Mouse (Mus musculus) liver, embryonic 15.5 days (tissue): ENCODE measurements at regions not wholly inside any gene's neighbourhood (a gene's known extent, or its start where the extent isn't known, plus 50 kb on each side); places are given as distances from the start of the nearest gene placed in this dataset.

Source experiments
- ATAC-seq: fragments of 200-750 bp; cut with Nextera tagmentation; 2 replicates; pipeline ENCODE4 v1.8.0; 2017; ENCODE audit warnings: moderate number of reproducible peaks, mild to moderate bottlenecking, moderate library complexity; ENCODE audit not compliant: insufficient read depth
- H3K27ac ChIP-seq: fragments of 300-500 bp; sonication (generic); replicated peaks from 2 replicates; pipeline ENCODE4 v1.5.1; 2015; ENCODE audit warnings: mild to moderate bottlenecking, inconsistent platforms
- H3K27me3 ChIP-seq: fragments of 300-500 bp; sonication (generic); 2 replicates; pipeline ENCODE4 v1.6.1; 2015; ENCODE audit warnings: mild to moderate bottlenecking, inconsistent platforms
- H3K36me3 ChIP-seq: fragments of 300-500 bp; sonication (generic); replicated peaks from 2 replicates; pipeline ENCODE4 v1.6.1; 2015; ENCODE audit warnings: moderate library complexity, mild to moderate bottlenecking, inconsistent platforms
- H3K4me1 ChIP-seq: fragments of 300-500 bp; sonication (generic); replicated peaks from 2 replicates; pipeline ENCODE4 v1.6.1; 2015; ENCODE audit warnings: inconsistent platforms
- H3K4me2 ChIP-seq: fragments of 300-500 bp; sonication (generic); 2 replicates; pipeline ENCODE4 v1.6.1; 2015; ENCODE audit warnings: moderate library complexity, mild to moderate bottlenecking, inconsistent platforms
- H3K4me3 ChIP-seq: fragments of 300-500 bp; sonication (generic); replicated peaks from 2 replicates; pipeline ENCODE4 v1.5.1; 2015; ENCODE audit warnings: mild to moderate bottlenecking, inconsistent platforms
- H3K9ac ChIP-seq: fragments of 300-500 bp; sonication (generic); 2 replicates; pipeline ENCODE4 v1.6.1; 2015; ENCODE audit warnings: moderate library complexity, mild to moderate bottlenecking, inconsistent platforms
- H3K9me3 ChIP-seq: fragments of 300-500 bp; sonication (generic); replicated peaks from 2 replicates; pipeline ENCODE4 v1.6.1; 2016; ENCODE audit warnings: inconsistent platforms
- WGBS: fragments of 180-500 bp; shearing (Covaris S2); methylation state at CpG from one replicate; pipeline ENCODE4 v1.1.7; 2015; ENCODE audit warnings: mixed read lengths; ENCODE audit not compliant: insufficient replicate concordance; 5-methylcytosine and 5-hydroxymethylcytosine counted together

DNA sequence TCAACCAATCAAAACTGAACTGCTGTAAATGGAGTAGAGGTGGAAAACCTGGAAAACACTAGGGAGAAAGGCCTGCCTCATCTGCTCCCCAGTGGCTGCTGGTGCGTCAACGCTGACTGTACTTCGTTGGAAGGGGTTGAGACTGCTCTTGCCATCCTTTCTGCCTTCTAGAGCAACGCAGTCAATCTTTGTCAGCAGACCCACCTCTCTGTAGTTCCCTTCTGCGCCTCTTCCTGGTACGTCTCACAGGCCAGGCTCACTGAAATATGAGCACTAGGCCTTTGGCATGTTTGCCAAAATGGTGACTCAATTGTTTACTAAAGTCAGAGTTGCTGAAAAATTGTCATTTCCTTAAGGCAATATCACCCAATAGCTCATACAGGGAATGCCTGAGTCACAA lies 201.2 kb upstream of the Tle4 start:
- Histone ChIP-seq H3K27me3 (no peaks in the 10 kb centered on the region), H3K4me1 (no peaks in the 10 kb centered on the region), H3K4me2 (no peak overlapping the region), H3K9me3 (no peaks in the 10 kb centered on the region), H3K4me3 (no peak overlapping the region), H3K36me3 (no peaks in the 10 kb centered on the region), H3K27ac (no peak overlapping the region), H3K9ac (no peak overlapping the region)
- ATAC-seq: no peak
- WGBS: 59% methylated on average over 6 of the region's 6 CpGs

DNA sequence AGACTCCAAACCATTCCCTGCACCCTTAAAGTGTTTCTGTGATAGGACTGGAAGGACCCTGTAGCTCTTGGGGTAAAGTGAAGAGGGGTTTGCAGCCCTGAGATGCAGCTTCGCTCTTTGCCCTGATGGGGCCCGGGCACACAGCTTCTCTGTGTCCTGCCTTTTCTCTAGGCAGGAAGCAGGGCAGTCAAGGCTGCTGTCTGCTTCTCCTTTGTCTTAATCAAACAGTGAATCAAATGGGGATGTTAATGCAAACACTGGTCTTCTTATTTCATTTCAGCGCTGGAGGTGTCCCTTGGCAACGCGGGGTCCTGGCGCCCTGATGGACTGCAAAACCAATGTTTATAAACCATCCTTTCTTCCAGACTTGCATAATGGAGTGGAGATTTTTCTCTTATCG lies 200.6 kb upstream of the Tle4 start:
- no peaks in the 10 kb centered on the region for H3K27me3 ChIP-seq
- H3K4me3 ChIP-seq: no peak overlapping the region
- H3K9me3 ChIP-seq: no peaks in the 10 kb centered on the region
- no peak overlapping the region for H3K27ac ChIP-seq
- H3K4me2 ChIP-seq: no peak overlapping the region
- no peak for ATAC-seq
- no peaks in the 10 kb centered on the region for H3K4me1 ChIP-seq
- WGBS: 75% methylated on average over 7 of the region's 7 CpGs
- H3K36me3 ChIP-seq: no peaks in the 10 kb centered on the region
- H3K9ac ChIP-seq: no peak overlapping the region

DNA sequence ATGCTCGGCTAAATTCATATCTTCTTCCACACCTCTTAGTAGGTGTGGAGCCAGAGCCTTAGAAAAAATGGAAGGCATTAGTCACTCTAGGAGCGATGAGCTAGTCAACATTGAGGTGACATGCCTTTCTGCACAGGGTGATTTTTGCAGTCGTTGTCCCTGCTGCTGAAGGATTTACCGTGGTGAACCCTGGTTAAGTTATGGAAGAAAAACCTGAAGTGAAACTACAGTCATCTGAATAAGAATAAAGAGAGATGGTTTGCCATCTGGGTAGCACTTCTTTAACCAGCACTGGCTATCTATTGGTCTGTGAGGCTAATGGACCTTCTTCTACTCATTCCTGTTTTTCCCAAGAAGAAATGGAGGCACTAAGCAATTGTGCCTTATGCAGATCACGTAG lies 198.1 kb upstream of the Tle4 start:
- Histone ChIP-seq H3K4me2 (no peak overlapping the region), H3K9me3 (no peaks in the 10 kb centered on the region), H3K27me3 (no peaks in the 10 kb centered on the region; the same call in 1 of the 2 replicates), H3K27ac (no peak overlapping the region), H3K4me1 (no peaks in the 10 kb centered on the region), H3K4me3 (no peak overlapping the region), H3K36me3 (no peaks in the 10 kb centered on the region), H3K9ac (no peak overlapping the region)
- 65% methylated on average over 5 of the region's 5 CpGs for WGBS
- ATAC-seq: no peak

DNA sequence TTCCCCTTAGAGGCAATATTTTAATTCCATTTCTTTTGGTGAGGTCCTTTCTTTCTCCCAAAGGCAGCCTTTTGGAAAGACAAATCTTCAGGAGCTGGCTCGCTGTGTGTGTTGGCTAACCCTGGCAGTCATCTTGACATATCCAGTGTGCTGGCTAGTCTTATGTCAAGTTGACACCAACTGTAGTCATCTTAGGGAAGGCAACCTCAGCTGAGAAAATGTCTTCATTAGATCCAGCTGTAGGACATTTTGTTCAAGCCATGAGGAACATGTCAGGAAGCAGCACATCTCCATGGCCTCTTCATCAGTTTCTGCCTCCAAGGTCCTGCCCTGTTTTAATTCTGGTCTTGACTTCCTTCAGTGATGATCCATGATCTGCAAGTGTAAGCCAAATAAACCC lies 192.1 kb upstream of the Tle4 start:
- Histone ChIP-seq H3K4me3 (no peak overlapping the region), H3K27ac (no peak overlapping the region), H3K27me3 (no peaks in the 10 kb centered on the region; the same call in 1 of the 2 replicates), H3K9me3 (no peaks in the 10 kb centered on the region), H3K36me3 (no peaks in the 10 kb centered on the region), H3K9ac (no peak overlapping the region), H3K4me1 (no peaks in the 10 kb centered on the region), H3K4me2 (no peak overlapping the region)
- 49% methylated on average over 1 of the region's 1 CpGs for WGBS
- no peak for ATAC-seq

DNA sequence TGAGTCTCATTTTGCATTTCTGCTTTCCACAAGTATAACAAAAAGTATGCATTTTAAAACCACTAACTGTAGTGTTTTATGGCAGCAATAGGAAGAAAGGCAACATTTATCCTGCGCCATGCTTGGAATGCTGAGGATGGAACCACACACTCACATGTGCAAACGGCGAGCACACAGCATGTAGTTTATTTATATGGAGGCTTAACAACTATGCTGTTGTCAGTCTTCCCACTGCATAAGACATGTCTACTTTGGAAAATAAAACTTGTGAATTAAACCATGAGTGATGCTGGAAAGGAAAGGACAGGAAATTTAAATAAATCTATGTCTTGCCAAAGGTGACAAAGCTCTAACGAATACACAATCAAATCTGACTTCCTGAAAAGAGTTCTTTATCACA lies 190.8 kb upstream of the Tle4 start:
- H3K27ac ChIP-seq: no peak overlapping the region
- no peak for ATAC-seq
- no peak overlapping the region for H3K4me2 ChIP-seq
- no peak overlapping the region for H3K4me3 ChIP-seq
- H3K9ac ChIP-seq: no peak overlapping the region
- H3K4me1 ChIP-seq: no peaks in the 10 kb centered on the region
- no peaks in the 10 kb centered on the region for H3K9me3 ChIP-seq
- no peaks in the 10 kb centered on the region; the same call in 1 of the 2 replicates for H3K27me3 ChIP-seq
- WGBS: 66% methylated on average over 4 of the region's 4 CpGs
- H3K36me3 ChIP-seq: no peaks in the 10 kb centered on the region

DNA sequence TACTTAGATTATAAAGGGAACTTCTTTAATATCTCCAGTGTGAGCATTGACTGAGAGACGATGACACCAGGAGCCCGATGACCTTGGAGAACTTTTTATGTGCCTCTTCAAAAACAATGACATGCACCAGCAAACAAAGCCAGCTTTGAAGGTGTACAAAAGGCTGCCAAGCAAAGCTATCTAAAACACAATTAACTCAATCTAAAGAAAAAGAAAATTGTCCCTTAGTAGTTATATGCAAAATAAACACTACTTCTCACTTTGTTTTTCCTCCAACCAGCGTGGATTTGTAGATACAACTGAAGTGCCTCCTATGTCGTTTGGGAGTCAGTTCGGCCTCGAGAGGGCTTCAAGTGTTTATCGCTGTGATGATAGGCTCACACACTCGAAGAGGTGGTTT lies 189.0 kb upstream of the Tle4 start:
- no peak for ATAC-seq
- 60% methylated on average over 8 of the region's 8 CpGs for WGBS
- Histone ChIP-seq H3K4me2 (no peak overlapping the region), H3K27me3 (no peaks in the 10 kb centered on the region), H3K9me3 (no peaks in the 10 kb centered on the region), H3K4me1 (no peaks in the 10 kb centered on the region), H3K27ac (no peak overlapping the region), H3K9ac (no peak overlapping the region), H3K4me3 (no peak overlapping the region), H3K36me3 (no peaks in the 10 kb centered on the region)

DNA sequence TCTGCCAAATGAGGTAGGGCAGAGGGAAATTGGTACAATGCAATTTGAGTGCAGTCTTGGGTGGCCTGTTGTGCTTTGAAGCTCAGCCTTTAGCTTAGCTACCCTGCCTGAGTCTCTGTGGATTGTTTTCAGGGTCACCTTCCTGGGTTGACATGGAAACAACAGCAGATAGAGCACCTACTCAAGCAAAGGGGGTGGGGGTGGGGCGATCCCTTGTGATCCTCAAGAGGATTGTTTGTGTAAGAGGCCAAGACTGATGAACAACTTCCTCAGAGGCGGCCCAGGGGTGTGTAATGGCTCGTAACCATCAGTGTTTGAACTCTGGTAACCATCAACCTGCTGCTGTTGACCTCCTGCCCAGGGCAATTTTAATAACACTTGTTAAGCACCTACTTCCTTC lies 187.8 kb upstream of the Tle4 start:
- no peaks in the 10 kb centered on the region for H3K27me3 ChIP-seq
- no peak for ATAC-seq
- no peaks in the 10 kb centered on the region for H3K9me3 ChIP-seq
- no peak overlapping the region for H3K4me2 ChIP-seq
- WGBS: 18% methylated on average over 3 of the region's 3 CpGs
- H3K4me1 ChIP-seq: no peaks in the 10 kb centered on the region
- no peak overlapping the region for H3K9ac ChIP-seq
- H3K36me3 ChIP-seq: no peaks in the 10 kb centered on the region
- H3K27ac ChIP-seq: no peak overlapping the region
- H3K4me3 ChIP-seq: no peak overlapping the region

DNA sequence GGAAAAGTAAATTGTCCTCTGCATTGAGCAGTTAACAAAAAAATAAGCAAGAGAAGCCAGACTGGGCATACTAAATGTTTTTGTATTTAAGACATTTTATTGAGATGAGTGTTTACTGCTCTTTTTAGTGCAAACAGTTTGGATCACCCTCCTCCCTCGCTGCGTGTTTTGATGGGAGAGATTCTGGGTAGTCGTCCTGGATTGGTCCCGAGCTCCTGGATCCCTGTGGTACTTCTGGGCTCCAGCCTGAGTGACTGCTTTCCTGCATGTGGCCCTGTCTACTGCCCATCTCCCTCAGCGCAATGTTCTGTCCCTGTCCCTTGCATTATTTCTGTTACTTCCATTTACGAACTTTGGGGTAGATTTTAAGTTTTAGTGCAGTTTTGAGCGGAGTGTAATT lies 179.9 kb upstream of the Tle4 start:
- Histone ChIP-seq H3K4me1 (no peaks in the 10 kb centered on the region), H3K9me3 (no peaks in the 10 kb centered on the region), H3K4me3 (no peak overlapping the region), H3K9ac (no peak overlapping the region), H3K27me3 (no peaks in the 10 kb centered on the region), H3K36me3 (no peaks in the 10 kb centered on the region), H3K4me2 (no peak overlapping the region), H3K27ac (no peak overlapping the region)
- WGBS: 40% methylated on average over 7 of the region's 7 CpGs
- ATAC-seq: no peak

DNA sequence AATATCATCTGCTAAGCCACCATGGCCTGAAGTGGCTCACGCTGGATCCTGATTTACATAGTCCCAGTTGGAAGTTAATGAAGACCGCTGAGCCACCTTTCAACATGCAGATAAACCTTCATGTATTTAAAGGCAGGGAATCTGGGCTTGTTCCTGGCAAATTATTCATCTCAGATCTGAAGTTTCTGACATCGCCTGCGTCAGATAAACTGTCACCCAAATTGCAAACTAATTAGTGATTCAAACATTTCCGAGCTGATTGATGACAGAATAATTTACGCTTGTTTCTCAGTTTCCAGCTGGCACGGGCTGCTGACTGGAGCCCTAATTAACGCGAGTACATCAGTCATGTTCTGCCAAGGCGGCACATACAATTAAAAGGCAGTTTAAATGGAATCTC lies 179.3 kb upstream of the Tle4 start:
- Histone ChIP-seq H3K27me3 (no peaks in the 10 kb centered on the region), H3K4me1 (no peaks in the 10 kb centered on the region), H3K9ac (no peak overlapping the region), H3K4me2 (no peak overlapping the region), H3K36me3 (no peaks in the 10 kb centered on the region), H3K27ac (no peak overlapping the region), H3K9me3 (no peaks in the 10 kb centered on the region), H3K4me3 (no peak overlapping the region)
- no peak for ATAC-seq
- WGBS: 17% methylated on average over 10 of the region's 10 CpGs

DNA sequence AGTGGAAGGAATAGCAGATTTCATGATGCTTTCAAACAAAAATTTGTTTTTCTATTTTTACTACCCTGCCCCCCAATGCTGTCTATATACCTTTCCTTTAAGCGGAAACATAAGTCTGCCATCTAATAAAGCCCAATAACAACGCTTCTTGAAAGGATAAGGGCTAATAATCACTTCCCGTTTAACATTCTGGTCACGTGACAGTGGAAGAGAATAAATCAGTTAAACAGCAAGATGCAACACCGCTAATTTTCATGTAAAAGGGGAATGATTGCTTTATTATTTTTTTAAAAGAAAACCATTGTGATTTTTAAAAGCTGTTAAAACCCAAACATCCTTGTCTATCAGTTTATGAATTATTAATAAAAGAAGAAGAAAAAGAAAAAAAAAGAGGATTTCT lies 178.9 kb upstream of the Tle4 start:
- Histone ChIP-seq H3K4me1 (no peaks in the 10 kb centered on the region), H3K4me2 (no peak overlapping the region), H3K9ac (no peak overlapping the region), H3K27me3 (no peaks in the 10 kb centered on the region), H3K36me3 (no peaks in the 10 kb centered on the region), H3K9me3 (no peaks in the 10 kb centered on the region), H3K4me3 (no peak overlapping the region), H3K27ac (no peak overlapping the region)
- 54% methylated on average over 5 of the region's 5 CpGs for WGBS
- no peak for ATAC-seq

DNA sequence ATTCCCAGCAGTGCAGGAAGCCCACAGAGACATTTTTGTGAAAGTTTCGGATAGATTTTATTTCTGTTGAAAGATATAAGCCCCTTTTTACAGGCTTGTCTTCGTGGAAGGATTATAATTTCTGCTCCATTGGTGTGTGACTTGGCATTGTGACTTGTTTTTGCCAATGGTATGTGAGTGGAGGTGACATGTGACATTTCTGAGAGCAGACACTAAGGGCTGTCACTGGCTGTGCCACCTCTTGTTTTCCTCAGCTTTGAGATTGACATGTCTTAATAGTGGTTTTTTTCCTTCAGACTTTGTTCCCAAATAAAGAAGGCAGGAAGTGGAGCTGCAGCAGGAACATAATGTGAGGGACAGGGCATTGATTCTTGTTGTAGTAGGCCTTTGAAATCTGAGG lies 174.9 kb upstream of the Tle4 start:
- 36% methylated on average over 2 of the region's 2 CpGs for WGBS
- H3K27me3 ChIP-seq: no peaks in the 10 kb centered on the region
- no peak overlapping the region for H3K27ac ChIP-seq
- no peaks in the 10 kb centered on the region for H3K9me3 ChIP-seq
- no peak overlapping the region for H3K9ac ChIP-seq
- H3K4me1 ChIP-seq: no peaks in the 10 kb centered on the region
- no peak overlapping the region for H3K4me3 ChIP-seq
- no peak overlapping the region for H3K4me2 ChIP-seq
- no peaks in the 10 kb centered on the region for H3K36me3 ChIP-seq
- no peak for ATAC-seq

DNA sequence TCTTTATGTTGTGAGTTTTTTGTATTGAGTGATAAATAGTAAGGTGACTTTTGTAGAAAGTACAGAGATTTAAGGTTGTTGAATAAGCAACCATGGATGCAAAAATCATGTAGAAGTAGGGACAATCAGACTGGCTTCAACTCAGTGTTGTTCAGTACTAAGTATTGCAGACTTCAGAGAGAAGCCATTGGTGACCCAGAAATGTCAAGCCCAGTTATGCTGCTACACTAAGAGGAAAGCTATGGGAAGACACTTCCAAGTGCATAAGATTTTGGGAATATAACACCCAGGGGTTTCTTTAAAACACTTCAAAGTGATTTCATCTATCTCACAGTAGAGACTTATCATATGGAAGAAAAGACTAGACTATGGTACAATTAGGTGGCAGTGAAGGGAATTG lies 154.8 kb upstream of the Tle4 start:
- Histone ChIP-seq H3K4me2 (no peak overlapping the region), H3K36me3 (no peaks in the 10 kb centered on the region), H3K4me3 (no peak overlapping the region), H3K27me3 (no peaks in the 10 kb centered on the region), H3K4me1 (no peaks in the 10 kb centered on the region), H3K27ac (no peak overlapping the region), H3K9me3 (no peaks in the 10 kb centered on the region), H3K9ac (no peak overlapping the region)
- ATAC-seq: no peak
